Mouse (Mus musculus) frontal cortex, adult 2 months (tissue): ENCODE measurements around the gene Trim2. TPM values are rescaled to one million over a fixed set of nuclear protein-coding genes. Genes with fewer than 3 reads are reported as not detected.
A peak's percentile ranks its signal among the peaks of the same experiment; 100 is the strongest.

Experiments used
- DNase-seq, 2 experiments: peaks; one replicate each; pipeline ENCODE4 v3.0.0; 2022; ENCODE audit warnings: low spot score in 1 of 2; ENCODE audit errors: extremely low spot score in 1 of 2
- polyA plus RNA-seq: library from polyadenylated mRNA; depleted of rRNA; stranded (reverse); fragments of >200 nt; gene quantifications from 2 replicates; pipeline ENCODE4 v1.2.3, GENCODE M21; 2012

The Trim2 gene
- polyA plus RNA-seq, 1 experiment, result 106 TPM

DNA sequence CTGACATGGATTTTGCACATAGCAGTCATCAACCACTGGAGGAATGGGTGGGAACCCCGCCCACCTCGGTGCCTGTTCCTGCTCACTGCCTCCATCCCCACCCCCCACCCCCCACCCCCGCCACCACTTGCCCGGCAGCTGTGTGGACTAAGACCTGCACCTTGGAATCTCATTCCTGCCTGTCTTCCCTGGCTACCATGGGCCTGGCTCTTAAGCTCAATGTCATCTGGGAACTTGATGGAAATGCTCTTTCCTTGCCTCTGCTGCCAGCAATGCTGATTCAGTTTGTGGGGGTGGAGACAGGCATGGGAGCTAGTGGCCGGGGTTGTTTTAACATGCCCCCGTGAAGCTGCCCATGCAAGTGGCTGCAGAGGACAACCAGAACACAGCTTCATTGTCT is 17.3 kb upstream of the Trim2 start:
- DNase-seq, result no peak

GRCm38 (mm10) chr3:84319504-84319903 is 12.8 kb upstream of the Trim2 start:
- DNase-seq, result no peak

DNA sequence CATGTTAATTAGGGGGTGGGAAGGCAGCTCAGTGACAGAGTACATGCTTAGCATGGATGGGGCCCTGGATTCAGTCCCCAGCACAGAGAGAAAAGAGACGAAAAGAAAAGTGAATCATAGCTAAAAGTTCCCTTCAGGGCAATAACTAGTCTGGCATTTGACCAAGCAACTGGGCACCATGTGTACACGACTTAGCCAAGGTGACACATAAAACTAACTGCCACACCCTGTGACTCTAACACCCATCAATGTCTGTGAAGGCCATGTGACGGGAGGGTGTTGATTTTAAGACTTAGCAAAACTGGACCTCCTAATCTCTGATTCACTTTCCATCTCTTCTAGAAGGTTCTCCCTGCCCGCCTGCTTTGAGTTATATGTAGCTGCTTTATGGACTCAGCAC is 12.2 kb upstream of the Trim2 start:
- no peak for DNase-seq

DNA sequence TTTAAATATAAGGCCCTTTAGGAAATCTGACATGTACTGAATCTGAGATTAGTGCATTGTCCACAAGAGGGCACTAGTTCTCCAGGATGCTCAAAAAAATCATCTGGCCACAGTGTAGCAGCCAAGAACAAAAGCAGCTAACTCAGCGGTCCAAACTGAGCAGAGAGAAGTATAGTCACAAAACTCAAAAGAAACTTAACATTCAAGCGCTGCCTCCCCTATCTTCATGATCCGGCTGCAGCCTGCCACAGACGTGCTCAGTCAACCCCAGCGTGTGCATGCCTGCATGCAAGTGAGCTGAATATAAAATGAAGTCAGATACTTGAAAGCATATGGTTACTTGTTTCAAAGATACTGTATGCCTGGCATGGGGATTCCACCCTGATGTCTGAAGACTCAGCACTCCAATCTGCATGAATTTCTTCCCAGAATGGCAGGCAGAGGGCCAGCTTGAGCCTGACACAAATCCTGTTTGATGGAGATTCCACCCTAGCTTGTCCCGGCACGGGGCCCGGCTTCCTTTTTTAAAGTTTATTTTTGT is 8.0 kb upstream of the Trim2 start:
- DNase-seq, result peak; percentile 24 to 90

DNA sequence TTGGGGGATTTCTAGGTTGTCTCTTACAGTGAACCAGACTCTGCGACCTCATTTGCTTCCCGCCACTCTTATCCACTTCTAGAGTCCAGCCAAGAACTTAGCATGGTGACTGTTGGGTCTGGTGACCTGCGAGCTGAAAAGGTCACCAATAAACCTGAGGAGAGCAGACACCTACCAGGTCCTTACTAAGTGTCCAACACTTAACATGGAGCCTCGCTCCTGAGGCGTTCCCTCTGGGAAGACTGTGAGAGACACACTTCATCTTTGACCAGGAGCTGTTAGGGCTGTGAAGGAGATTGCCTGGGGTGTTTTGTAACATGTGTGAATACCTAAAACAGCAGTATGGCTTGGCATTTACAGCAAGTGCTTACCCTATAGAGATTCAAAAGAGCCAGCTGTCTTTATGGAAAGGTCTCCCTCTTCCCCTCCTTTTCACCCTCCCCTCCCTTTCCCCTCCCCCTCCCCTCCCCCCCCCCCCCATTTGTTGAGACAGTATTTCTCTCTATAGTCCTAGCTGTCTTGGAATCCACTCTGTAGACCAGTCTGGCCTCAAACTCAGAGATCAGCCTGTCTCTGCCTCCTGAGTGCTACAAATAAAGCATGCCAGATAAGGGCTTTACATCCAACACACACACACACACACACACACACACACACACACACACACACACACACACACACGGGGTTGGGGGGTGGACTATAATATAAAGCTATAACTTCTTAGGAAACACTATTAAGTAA is 7.3 kb upstream of the Trim2 start:
- DNase-seq, result no peak

DNA sequence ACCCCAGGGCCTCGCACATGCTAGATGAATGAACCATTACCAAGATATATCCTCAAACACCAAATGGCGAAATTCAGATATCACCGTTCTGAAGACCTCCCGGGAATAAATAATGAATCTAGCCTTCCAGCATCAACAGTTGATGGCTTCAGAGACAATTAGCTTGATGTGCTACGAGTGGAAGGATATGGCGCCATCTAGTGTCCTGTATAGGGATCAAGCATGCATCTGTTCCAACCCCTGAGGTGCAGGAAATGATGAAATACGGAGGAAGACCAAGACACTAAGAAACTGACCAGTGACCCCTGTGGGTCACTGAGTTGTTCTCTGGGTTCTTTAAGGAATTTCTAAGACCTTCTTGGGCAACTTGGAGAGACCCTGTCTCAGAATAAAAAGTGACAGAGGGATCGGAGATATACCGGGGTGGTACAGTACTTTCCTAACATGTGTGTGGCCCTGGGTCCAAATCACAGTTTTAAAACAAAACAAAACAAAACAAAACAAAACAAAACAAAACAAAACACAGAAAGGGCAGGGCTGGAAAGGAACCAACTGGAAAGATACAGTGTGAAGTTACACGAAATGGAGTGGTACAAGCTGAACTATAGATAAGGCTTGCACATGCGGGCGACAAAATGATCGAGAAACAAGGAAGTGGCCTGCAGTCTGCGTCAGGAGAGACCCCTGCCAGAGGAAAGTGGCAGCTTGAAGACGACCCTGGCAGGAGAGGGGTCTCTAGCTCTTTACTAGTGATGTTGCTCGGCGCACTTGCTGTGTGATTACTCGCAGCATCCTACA is 6.5 kb upstream of the Trim2 start:
- DNase-seq, result peak; percentile 63 to 90

DNA sequence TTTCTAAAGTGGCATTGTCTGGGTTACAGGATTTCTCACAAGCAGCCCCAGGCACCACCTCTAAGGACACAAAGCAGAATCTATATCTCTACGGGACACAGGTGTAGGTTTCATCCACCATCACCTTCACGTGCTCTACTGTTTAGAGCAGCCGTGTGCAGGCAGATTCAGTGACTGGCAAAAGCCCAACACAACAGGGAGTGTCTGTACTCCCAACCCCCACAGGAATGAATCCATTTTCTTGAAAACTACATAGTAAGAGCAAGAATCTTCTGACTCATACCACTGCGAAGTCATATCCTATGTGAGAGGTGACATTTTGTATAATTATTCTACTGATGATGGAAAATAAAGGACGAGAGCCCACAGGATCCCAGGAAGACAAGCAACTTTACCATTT is 5.6 kb upstream of the Trim2 start:
- DNase-seq, result no peak

DNA sequence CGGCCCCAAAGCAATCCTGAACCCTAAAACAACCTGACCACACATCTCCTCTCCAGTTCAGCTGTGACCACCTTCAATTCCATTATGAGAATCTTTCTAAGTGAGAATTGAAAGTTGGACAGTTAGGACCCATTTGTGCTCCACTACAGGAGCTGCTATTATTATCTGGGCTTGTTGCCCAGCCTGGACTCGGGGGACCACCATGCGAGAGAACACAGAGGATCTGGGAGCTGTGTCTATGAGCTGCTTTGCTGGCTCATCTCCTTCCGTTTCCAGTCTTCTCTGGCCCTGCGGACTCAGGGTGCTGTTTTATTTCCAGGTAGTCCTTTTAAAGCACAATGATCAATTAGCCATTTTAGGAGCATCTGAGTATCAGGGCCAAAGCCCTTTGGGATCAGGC is 839 bp upstream of the Trim2 start:
- DNase-seq, result no peak

- DNase-seq, result no peak
Observed at GRCm38 (mm10) chr3:84305722-84306510, 761 bp downstream of the Trim2 start.

GRCm38 (mm10) chr3:84305010-84305692 is 1.5 kb downstream of the Trim2 start:
- DNase-seq, result peak; percentile 80 to 82

DNA sequence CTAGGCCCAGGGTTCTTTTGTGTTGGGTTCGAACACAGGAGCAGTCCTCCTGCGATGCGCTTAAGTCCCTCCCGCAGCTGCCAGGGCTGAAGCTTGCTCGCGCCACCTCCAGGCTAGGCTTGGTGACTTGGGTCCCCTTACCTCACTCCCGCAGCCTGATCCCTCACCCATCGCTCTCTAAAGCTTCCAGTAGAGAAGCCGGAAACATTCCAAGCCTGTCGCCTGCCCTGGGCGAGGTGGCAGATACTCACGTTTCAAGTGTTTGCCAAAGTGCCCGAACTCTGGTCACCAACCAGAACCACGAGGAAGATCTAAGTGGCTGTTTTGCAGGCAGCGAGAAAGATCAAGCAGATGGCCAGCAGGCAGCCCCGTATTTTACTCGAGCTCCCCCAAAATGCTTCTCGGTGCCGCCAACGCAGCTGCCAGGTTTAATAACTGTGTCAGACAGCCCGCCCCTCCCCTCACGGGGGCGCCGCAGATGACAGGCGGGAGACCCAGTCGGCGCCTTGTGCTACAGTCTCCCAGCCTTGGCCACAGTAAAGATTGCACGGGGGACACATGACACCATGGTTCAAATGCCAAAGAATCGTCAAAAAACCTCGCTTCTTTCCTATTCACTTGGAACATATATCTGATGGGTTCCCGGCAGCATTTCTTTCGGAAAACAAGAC is 2.2 kb downstream of the Trim2 start:
- DNase-seq, result peak; percentile 32 to 72

- DNase-seq, result no peak
Observed at GRCm38 (mm10) chr3:84303395-84303949, 3.2 kb downstream of the Trim2 start.

- DNase-seq, result peak in 1 of 2 experiments; percentile 58
Observed at GRCm38 (mm10) chr3:84302273-84302672, 4.4 kb downstream of the Trim2 start.

GRCm38 (mm10) chr3:84301674-84302073 is 5.0 kb downstream of the Trim2 start:
- DNase-seq, result no peak

GRCm38 (mm10) chr3:84298186-84298585 is 8.5 kb downstream of the Trim2 start:
- DNase-seq, result no peak

DNA sequence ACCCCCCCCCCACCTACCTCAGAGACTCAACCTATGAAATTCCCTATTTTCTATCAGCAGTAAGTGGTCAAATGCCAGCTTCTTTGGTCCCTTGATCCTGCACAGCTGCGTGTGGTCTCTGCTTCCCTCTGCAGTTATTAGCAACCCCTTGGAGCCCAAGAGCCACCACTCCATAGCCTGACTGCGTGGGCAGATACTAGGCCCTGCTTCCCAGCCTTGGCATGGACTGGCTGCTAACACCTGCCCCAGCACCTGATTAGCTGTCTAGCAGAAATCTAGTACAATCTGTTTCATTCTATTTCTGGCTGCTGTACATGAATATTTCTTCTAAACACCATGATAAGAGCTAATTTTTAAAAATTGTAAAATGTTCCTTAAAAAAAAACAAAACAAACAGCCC is 10.0 kb downstream of the Trim2 start:
- no peak for DNase-seq

DNA sequence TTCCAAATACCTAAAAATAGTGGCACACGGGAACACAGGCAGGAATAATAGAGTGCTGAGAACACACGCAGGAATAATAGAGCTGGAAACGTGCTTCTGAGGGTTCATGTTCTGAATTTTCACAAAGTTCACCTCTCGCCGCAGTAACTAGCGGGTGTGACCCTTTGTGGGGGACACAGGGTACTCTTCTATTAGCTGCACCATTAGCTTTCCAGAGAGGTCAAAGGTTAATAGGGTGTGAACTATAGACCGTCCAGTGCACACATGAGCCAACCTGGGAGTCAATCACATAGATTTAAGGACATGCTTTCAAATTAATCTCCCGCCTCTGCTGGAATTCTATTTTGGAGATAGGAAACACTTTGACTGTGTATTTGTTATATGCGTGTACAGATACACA is 11.9 kb downstream of the Trim2 start:
- no peak for DNase-seq

DNA sequence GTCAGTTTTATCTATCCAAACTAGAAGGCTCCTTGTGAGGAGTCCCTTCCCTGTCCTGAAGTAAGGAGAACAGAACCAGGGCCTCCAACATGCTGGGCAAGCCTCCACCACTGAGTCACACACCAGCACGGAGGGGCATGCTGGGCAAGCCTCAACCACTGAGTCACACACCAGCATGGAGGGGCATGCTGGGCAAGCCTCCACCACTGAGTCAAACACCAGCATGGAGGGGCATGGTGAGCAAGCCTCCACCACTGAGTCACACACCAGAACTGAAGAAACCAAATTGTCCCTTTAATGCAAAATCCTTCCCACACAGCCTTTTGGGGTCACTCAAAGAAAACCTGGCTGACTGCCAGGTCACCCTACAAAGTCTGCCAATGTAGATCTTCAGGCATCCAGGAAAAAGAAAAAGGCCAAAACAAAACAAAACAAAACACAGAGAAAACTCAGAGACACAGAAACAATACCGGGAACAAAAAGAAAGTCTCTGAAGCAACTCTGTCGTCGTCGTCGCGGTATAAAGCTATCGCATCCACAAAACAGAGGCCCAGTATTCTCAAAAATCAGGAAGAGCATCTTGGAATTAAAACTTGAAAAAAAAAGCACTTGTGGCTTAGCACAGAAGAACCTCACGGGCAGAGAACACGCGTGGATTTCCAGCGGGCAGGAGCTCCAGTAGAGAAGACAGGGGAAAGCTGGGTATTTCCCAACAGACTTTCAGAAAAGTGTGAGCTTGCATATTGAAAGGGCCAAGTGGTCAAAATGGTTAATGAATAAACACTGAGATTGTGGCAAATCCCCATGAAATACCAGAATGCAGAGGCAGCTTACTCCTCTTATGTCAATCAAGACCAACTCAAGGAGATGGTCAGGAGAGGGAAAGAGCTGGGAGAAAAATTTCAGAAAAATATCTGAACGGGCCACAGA is 12.7 kb downstream of the Trim2 start:
- DNase-seq, result no peak
